8 mouse cellular contexts compared by ENCODE assay signal in genomic region chr19:44692396-44692795, GRCm38 (mm10).
A peak's percentile ranks its signal among the peaks of the same experiment; 100 is the strongest.
DNase-seq lines count a peak whose midpoint lies in the region; ATAC-seq and TF ChIP-seq lines count a peak whose summit lies in the region.

No protein-coding gene starts in this region.

- ATAC-seq in intestine, embryonic 14.5 days (replicated peaks; ENCODE audit: low FRiP score, low TSS enrichment, low read depth) = no peak
- ATAC-seq in intestine, postnatal 0 days = no peak

- no peak overlapping the region for H3K27ac ChIP-seq in intestine, embryonic 14.5 days (ENCODE audit: low read depth)
- no peak overlapping the region for H3K27ac ChIP-seq in intestine, postnatal 0 days (ENCODE audit: low read depth, low read length)

- no peaks in the 10 kb centered on the region for H3K36me3 ChIP-seq in intestine, embryonic 14.5 days (ENCODE audit: control insufficient read depth, insufficient read depth, low read length)
- H3K36me3 ChIP-seq in intestine, postnatal 0 days (ENCODE audit: control insufficient read depth, insufficient read depth) = no peaks in the 10 kb centered on the region
- H3K36me3 ChIP-seq in splenic B cell, adult 2 months (ENCODE audit: control insufficient read depth, insufficient read depth, low read length, poor library complexity, severe bottlenecking) = no peaks in the 10 kb centered on the region

- TF ChIP-seq CTCF in intestine, postnatal 0 days (IDR thresholded peaks at IDR 0.05; ENCODE audit: low read depth) = no peak

- H3K9me3 ChIP-seq in intestine, embryonic 14.5 days (ENCODE audit: control insufficient read depth, low read length) = no peaks in the 10 kb centered on the region
- H3K9me3 ChIP-seq in intestine, postnatal 0 days (ENCODE audit: control insufficient read depth) = no peaks in the 10 kb centered on the region

- H3K9ac ChIP-seq in intestine, embryonic 14.5 days (ENCODE audit: low read length) = no peak overlapping the region
- H3K9ac ChIP-seq in intestine, postnatal 0 days (ENCODE audit: low read depth, low read length) = no peak overlapping the region

- H3K4me3 ChIP-seq in intestine, embryonic 14.5 days (ENCODE audit: low read depth, low read length) = no peak overlapping the region
- no peak overlapping the region for H3K4me3 ChIP-seq in intestine, postnatal 0 days (ENCODE audit: low read depth, low read length)

- peak; percentile 91 for DNase-seq in intestine, embryonic 14.5 days (ENCODE audit: low spot score)
- peak; percentile 11 for DNase-seq in c-Kit-positive CD71-positive TER-119-positive erythroid progenitor cells, embryonic 14.5 days (ENCODE audit: low spot score)
- peak; percentile 5 for DNase-seq in heart, adult 8-10 months (ENCODE audit: low spot score)
- peak; percentile 79 for DNase-seq in kidney, adult 9 months
- DNase-seq in lung, postnatal 14 days = peak; percentile 71
- peak; percentile 19 for DNase-seq in splenic B cell, adult 2 months (ENCODE audit: low read depth, low spot score)
- DNase-seq in left cerebral cortex, adult 18-20 months (ENCODE audit: low spot score in 2 of 2) = no peak

- H3K4me2 ChIP-seq in intestine, embryonic 14.5 days (ENCODE audit: low read length) = no peak overlapping the region
- no peak overlapping the region for H3K4me2 ChIP-seq in intestine, postnatal 0 days (replicated peaks; ENCODE audit: low read depth)

- WGBS in intestine, embryonic 14.5 days = under 1% methylated on average over 17 of the region's 17 CpGs
- WGBS in intestine, postnatal 0 days = under 1% methylated on average over 17 of the region's 17 CpGs

- H3K27me3 ChIP-seq in intestine, embryonic 14.5 days (replicated peaks; ENCODE audit: control insufficient read depth, insufficient read depth, low read length) = peaks cover 85% of the 10 kb centered on the region
- peaks cover 23% of the 10 kb centered on the region for H3K27me3 ChIP-seq in intestine, postnatal 0 days (replicated peaks; ENCODE audit: control insufficient read depth, insufficient read depth, low read length)
- no peaks in the 10 kb centered on the region for H3K27me3 ChIP-seq in splenic B cell, adult 2 months (ENCODE audit: control insufficient read depth, insufficient read depth, low read length, poor library complexity, severe bottlenecking)

- H3K4me1 ChIP-seq in intestine, embryonic 14.5 days (replicated peaks; ENCODE audit: control insufficient read depth, insufficient read depth, low read length) = no peaks in the 10 kb centered on the region
- no peaks in the 10 kb centered on the region for H3K4me1 ChIP-seq in intestine, postnatal 0 days (replicated peaks; ENCODE audit: control insufficient read depth, insufficient read depth, low read length)

Comparison
In these comparisons a context has a peak if more than half of its experiments do, and no peak if none do; other contexts are left out.
1. DNase-seq: peak in intestine, embryonic 14.5 days (single experiment), c-Kit-positive CD71-positive TER-119-positive erythroid progenitor cells, embryonic 14.5 days (single experiment), heart, adult 8-10 months (single experiment), kidney, adult 9 months (single experiment), lung, postnatal 14 days (single experiment) and splenic B cell, adult 2 months (single experiment); none in left cerebral cortex, adult 18-20 months (0 of 2).